ENCODE assay signal across 20 mouse cellular contexts in genomic region chr13:43554827-43555226, GRCm38 (mm10). TPM values are rescaled to one million over a fixed set of nuclear protein-coding genes. Genes with fewer than 3 reads are reported as not detected.
DNase-seq lines count a peak whose midpoint lies in the region; ATAC-seq and TF ChIP-seq lines count a peak whose summit lies in the region.
"Had no signal": no experiment of that assay in that cellular context is flagged by ENCODE, and none has a peak within 500 bp of the region (broad histone marks: within the 10 kb centered on the region; RNA-seq: fewer than 3 reads in every experiment).

No protein-coding gene starts in this region.

- H3K27ac ChIP-seq in small intestine, adult 2 months (ENCODE audit: insufficient read depth, low read depth, low read length), result peak overlapping the region; percentile 30; the same call in 1 of the 2 replicates
- H3K27ac ChIP-seq: embryonic facial prominence, embryonic 15.5 days; heart, embryonic 13.5 days; hindbrain, embryonic 13.5 days; limb, embryonic 10.5 days; liver, embryonic 13.5 days; midbrain, embryonic 15.5 days; stomach, postnatal 0 days had no signal

- TF ChIP-seq CTCF in small intestine, adult 2 months (IDR thresholded peaks at IDR 0.05; ENCODE audit: extremely low read depth, insufficient read length, insufficient replicate concordance, low read depth, low read length), result no peak

- H3K36me3 ChIP-seq in small intestine, adult 2 months (ENCODE audit: control insufficient read depth, insufficient read depth, low read length), result peaks cover 40% of the 10 kb centered on the region

- H3K4me1 ChIP-seq in small intestine, adult 2 months (ENCODE audit: control insufficient read depth, insufficient read depth, insufficient read length, low read length), result peaks cover 10% of the 10 kb centered on the region; the same call in 1 of the 2 replicates

- peak; percentile 57 to 61 for DNase-seq in spleen, postnatal 36 days (ENCODE audit: low spot score in 2 of 2)
- no peak for DNase-seq in spleen, adult 12 weeks (ENCODE audit: low spot score)
- no peak for DNase-seq in cerebellum, adult 11-12 months
- DNase-seq in cerebellum, adult 9-11 months, result no peak
- no peak for DNase-seq in urinary bladder, adult 2 months (ENCODE audit: low spot score)
- DNase-seq in kidney, postnatal 10 days, result no peak
- DNase-seq: adrenal gland, adult 2 months; gastrocnemius, postnatal 10 days; liver, embryonic 13.5 days had no signal

- H3K4me3 ChIP-seq in small intestine, adult 2 months (ENCODE audit: low read depth, low read length), result no peak overlapping the region
- H3K4me3 ChIP-seq: embryonic facial prominence, embryonic 15.5 days; heart, embryonic 13.5 days; hindbrain, embryonic 13.5 days; limb, embryonic 10.5 days; liver, embryonic 13.5 days; midbrain, embryonic 15.5 days had no signal

- WGBS in small intestine, adult 2 months, result 87% methylated on average over 7 of the region's 7 CpGs

- no peaks in the 10 kb centered on the region for H3K27me3 ChIP-seq in small intestine, adult 2 months (ENCODE audit: control insufficient read depth, insufficient read depth, low read length)
- H3K27me3 ChIP-seq: embryonic facial prominence, embryonic 15.5 days; heart, embryonic 13.5 days; liver, embryonic 13.5 days; midbrain, embryonic 15.5 days; Patski had no signal

- peak; percentile 47 for ATAC-seq in granulocyte monocyte progenitor cell, adult 5-6 weeks (replicated peaks; ENCODE audit: poor library complexity, severe bottlenecking)
- ATAC-seq: forebrain, embryonic 14.5 days; lung, postnatal 0 days; midbrain, embryonic 15.5 days; Patski had no signal

- TF ChIP-seq POLR2A in small intestine, adult 2 months (IDR thresholded peaks at IDR 0.05; ENCODE audit: low read depth, low read length), result no peak

RNA-seq across cellular contexts. Expression of gene Mcur1, which starts 5.2 kb away (rescaled TPM):
- total RNA-seq in granulocyte monocyte progenitor cell, adult 5-6 weeks (2014; fragmentation: Nextera tagmentation), result 17.1 and 19.3 TPM in 2 replicates
- total RNA-seq in granulocyte monocyte progenitor cell, adult 5-6 weeks (2017), result 12.4 TPM in 2 replicates
- 20.2 and 42.0 TPM in 2 replicates for polyA plus RNA-seq in small intestine, adult 2 months (2012; rRNA removed)
- 15.7 and 18.1 TPM in 2 replicates for polyA plus RNA-seq in urinary bladder, adult 2 months (2012; rRNA removed)

Comparison
In these comparisons a context has a peak if more than half of its experiments do, and no peak if none do; other contexts are left out.
1. DNase-seq: peak in spleen, postnatal 36 days (2 of 2); none in spleen, adult 12 weeks (single experiment), cerebellum, adult 11-12 months (single experiment), cerebellum, adult 9-11 months (single experiment), urinary bladder, adult 2 months (single experiment) and kidney, postnatal 10 days (single experiment).